Mouse (Mus musculus): Measurements from ENCODE around the gene Sdhb. TPM values are rescaled to one million over a fixed set of nuclear protein-coding genes. Genes with fewer than 3 reads are reported as not detected.

Sdhb gene
- polyA plus RNA-seq, 1 experiment from 2014 or later: 429 TPM

DNA sequence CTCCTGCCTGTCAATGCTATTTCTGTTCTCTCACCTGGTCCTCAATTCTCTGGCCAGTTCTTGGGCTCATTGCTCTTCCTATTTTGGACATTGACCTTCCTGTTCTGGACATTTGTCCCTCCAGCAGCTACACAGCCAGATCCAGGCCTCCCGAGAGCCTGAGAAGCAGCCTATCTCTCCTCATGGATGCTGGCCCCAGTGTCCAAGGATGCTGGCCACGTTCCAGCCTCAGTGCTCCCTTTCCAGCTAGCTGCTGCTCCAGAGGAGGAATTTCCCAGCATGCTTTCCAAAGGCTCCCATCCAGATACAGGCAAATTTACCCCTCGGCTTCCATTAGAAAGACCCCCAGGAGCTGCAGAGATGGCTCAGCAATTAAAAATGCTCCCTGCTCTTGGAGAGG is 10.4 kb upstream of the Sdhb start:
- no peaks in the 10 kb centered on the region for H3K27me3 ChIP-seq (ENCODE audit: low read depth, poor library complexity, severe bottlenecking)
- WGBS: 89% methylated on average over 3 of the region's 3 CpGs

DNA sequence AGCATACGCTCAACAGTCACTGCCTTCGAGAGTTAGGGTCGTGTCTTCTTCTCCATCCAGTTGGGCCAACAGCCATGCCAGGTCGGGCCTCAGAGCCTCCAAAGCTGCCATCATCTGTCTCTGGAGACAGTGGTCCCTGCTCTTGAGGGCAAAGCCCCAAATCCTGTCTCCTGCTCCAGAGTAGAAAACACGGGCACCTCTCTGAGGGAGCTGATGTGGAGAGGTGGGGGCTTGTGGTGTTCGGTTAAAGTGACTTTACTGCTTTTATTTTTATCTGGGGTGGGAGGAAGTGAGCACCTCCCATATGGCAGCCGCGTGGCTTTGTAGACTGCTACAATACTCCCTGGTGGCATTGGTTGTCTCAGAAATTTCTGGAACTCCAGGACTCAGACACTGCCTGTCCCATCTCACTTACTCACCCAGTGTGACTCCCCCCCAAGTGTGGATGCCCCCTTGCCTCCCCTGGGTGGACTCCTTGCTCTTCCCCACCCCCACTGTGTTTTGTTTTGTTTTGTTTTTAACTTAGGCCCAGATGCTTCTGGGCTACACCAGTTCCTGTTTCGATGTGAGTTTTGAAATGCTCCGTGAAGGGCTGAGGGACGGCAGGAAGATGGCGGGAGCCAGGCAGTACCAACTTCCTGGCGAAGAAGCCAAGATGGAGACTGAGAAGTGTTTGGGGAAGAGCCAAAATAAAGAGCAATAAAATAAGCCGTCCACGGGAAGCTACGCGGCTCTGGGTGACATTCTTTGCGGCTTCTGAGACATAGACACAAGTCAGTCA is 9.0 kb upstream of the Sdhb start:
- DNase-seq (ENCODE audit: low spot score): no peak
- Histone ChIP-seq H3K27me3 (ENCODE audit: low read depth, poor library complexity, severe bottlenecking) (peaks cover 4% of the 10 kb centered on the region; the same call in 1 of the 2 replicates), H3K9me3 (replicated peaks) (no peaks in the 10 kb centered on the region), H3K36me3 (no peaks in the 10 kb centered on the region), H3K27ac (replicated peaks) (no peak overlapping the region), H3K4me3 (no peak overlapping the region), H3K4me1 (peaks cover 10% of the 10 kb centered on the region)
- WGBS: 92% methylated on average over 18 of the region's 18 CpGs

More for the DNA sequence above, 10.4 kb upstream of the Sdhb start:
- Histone ChIP-seq H3K4me1 (peaks cover 8% of the 10 kb centered on the region; the same call in 1 of the 2 replicates), H3K36me3 (no peaks in the 10 kb centered on the region), H3K9me3 (replicated peaks) (no peaks in the 10 kb centered on the region), H3K27ac (replicated peaks) (no peak overlapping the region), H3K4me3 (no peak overlapping the region)
- DNase-seq (ENCODE audit: low spot score): no peak

DNA sequence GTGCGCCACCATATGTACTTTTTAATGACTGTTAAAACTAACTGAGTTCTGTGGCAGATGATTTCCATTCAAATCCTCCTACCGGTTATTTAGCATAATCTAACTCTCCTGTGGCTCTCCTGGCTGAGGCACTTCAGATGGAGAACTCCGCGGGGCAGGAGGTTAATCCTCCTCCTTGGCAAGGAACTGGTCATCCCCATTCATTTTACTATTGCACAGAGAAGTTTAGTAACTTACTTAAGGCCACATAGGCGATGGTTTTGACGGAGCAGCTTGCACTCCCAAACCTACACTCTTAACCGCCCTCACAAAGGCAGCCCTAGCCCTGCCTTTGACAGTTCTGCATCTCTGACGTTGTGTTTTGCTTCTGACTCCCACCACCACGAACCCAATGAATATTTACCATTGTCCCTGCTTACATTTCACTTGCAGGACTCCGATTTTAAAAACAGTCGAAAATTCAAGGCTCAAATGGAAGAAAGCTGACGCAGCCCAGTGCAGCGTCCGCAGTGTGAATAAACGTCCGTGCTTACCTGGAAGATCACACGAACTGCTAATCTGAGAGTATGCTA is 3.8 kb upstream of the Sdhb start:
- H3K4me1 ChIP-seq: peaks cover 38% of the 10 kb centered on the region
- no peaks in the 10 kb centered on the region for H3K36me3 ChIP-seq
- H3K27ac ChIP-seq (replicated peaks): peak overlapping the region; percentile 76
- peak overlapping the region; percentile 53 for H3K4me3 ChIP-seq
- no peaks in the 10 kb centered on the region for H3K9me3 ChIP-seq (replicated peaks)
- peaks cover 4% of the 10 kb centered on the region; the same call in 1 of the 2 replicates for H3K27me3 ChIP-seq (ENCODE audit: low read depth, poor library complexity, severe bottlenecking)
- peak; percentile 33 for DNase-seq (ENCODE audit: low spot score)
- 4% methylated on average over 17 of the region's 17 CpGs for WGBS

DNA sequence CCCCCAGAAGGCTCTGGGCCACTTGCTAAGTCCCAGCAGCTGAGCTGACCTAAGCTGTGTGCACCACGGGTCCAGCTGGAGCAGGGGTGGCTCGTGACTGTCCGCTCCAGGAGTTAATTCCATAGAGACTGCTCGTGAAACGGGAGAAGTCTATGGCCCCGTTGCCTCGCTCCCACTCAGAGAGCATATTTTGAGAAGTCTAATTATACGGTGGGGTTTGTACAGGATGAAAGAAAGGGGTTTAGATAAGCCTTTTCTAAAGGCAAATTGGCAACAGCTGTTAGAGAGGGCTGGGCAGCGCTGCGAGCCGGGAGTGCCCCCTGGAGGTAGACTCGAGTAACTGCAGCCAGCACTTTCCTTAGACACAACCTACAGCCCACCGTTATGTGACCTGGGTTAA is 3.3 kb upstream of the Sdhb start:
- Histone ChIP-seq H3K36me3 (no peaks in the 10 kb centered on the region), H3K27me3 (ENCODE audit: low read depth, poor library complexity, severe bottlenecking) (peaks cover 4% of the 10 kb centered on the region; the same call in 1 of the 2 replicates), H3K9me3 (replicated peaks) (no peaks in the 10 kb centered on the region), H3K4me1 (peaks cover 43% of the 10 kb centered on the region), H3K4me3 (peak overlapping the region; percentile 53), H3K27ac (replicated peaks) (peak overlapping the region; percentile 76)
- peak; percentile 80 for DNase-seq (ENCODE audit: low spot score)
- WGBS: under 1% methylated on average over 13 of the region's 13 CpGs

DNA sequence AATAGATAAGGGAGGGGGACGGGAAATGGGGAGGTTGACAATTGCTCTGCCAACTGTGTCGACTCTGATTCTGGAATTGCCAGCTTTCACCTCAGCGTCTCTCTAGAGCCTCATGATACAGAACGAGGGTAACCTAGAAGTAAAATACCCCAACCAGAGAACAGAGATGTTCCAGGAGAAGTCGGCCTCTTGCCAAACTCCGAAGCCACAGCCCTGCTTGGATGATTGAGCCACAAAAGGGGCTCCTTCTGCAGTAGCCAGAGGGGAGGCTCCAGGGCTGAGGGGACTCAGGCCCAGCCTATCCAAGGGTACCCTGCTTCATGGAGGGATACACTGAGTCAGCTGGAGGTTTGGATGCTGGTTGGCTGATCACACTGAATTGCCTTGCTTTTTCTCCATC is 2.7 kb upstream of the Sdhb start:
- Histone ChIP-seq H3K36me3 (no peaks in the 10 kb centered on the region), H3K4me1 (peaks cover 47% of the 10 kb centered on the region), H3K27me3 (ENCODE audit: low read depth, poor library complexity, severe bottlenecking) (peaks cover 4% of the 10 kb centered on the region; the same call in 1 of the 2 replicates), H3K4me3 (peak overlapping the region; percentile 53; the same call in 1 of the 2 replicates), H3K27ac (replicated peaks) (0 out of 2 replicates have a peak overlapping the region, but pooled peaks have one; percentile 55), H3K9me3 (replicated peaks) (no peaks in the 10 kb centered on the region)
- DNase-seq (ENCODE audit: low spot score): no peak
- 67% methylated on average over 6 of the region's 6 CpGs for WGBS

DNA sequence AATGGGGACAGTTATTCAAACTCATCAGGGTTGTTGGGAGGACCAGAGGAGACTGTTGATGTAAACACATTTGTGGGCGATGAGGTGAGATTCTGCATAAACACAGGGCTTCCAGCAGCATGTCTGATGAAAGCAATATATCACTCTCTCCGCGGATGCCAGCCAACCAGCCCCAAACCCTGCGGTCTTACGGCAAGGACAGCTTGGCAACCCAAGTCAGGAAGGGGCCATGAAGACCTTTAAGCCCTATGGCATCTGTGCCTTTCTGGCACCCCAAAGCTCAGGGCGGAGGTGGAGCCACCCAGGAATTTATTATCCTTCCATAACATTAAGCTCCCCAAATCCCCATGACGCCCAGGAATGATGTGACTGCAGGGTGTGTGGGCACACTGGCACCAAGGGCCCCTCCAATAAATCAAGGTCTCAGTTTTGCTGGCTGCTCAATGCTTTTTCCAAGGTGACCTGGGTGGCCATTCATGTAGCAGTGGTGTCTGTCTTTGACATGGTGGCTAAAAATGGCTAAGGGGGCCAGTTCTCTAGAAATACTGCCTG is 1.8 kb upstream of the Sdhb start:
- WGBS: 90% methylated on average over 7 of the region's 7 CpGs
- H3K4me1 ChIP-seq: peaks cover 50% of the 10 kb centered on the region
- no peaks in the 10 kb centered on the region for H3K9me3 ChIP-seq (replicated peaks)
- no peak overlapping the region for H3K4me3 ChIP-seq
- no peak overlapping the region for H3K27ac ChIP-seq (replicated peaks)
- H3K27me3 ChIP-seq (ENCODE audit: low read depth, poor library complexity, severe bottlenecking): peaks cover 4% of the 10 kb centered on the region; the same call in 1 of the 2 replicates
- no peak for DNase-seq (ENCODE audit: low spot score)
- no peaks in the 10 kb centered on the region for H3K36me3 ChIP-seq

DNA sequence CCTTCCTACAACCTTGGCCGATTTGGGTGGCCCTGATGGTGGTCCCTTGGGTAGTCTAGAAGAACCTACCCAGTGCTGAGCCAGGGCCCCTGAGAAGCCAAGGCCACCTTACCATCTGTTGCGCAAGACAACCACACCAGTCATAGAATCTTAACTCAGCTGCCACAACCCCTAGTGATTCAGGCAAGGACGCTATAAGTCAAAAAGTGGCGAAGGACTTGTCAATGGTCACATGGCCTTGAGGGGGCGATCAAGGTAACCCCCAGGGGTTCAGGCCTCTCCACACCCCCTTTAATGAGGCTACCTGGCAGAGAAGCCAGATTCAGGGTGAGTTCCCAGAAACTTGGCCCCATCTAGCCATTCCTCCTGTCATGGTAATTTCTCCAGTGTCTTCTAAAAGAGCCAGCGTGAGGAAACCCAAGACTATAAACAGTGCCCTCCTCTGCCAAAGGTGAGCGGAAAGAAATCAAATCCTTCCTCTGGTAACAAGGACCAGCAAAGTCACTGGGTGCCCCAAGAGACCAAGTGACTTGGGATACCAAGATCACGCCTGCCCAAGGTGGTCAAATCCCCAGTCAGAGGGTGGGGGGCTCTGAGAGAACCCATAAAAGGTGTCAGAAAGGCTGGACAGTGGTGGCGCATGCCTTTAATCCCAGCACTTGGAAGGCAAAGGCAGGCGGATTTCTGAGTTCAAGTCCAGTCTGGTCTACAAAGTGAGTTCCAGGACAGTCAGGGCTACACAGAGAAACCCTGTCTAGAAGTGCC is 1.1 kb upstream of the Sdhb start:
- H3K9me3 ChIP-seq (replicated peaks): no peaks in the 10 kb centered on the region
- WGBS: 78% methylated on average over 10 of the region's 10 CpGs
- H3K27me3 ChIP-seq (ENCODE audit: low read depth, poor library complexity, severe bottlenecking): peaks cover 4% of the 10 kb centered on the region; the same call in 1 of the 2 replicates
- H3K4me3 ChIP-seq: peak overlapping the region; percentile 73; the same call in 1 of the 2 replicates
- DNase-seq (ENCODE audit: low spot score): no peak
- H3K36me3 ChIP-seq: no peaks in the 10 kb centered on the region
- peaks cover 57% of the 10 kb centered on the region for H3K4me1 ChIP-seq
- peak overlapping the region; percentile 95 for H3K27ac ChIP-seq (replicated peaks)

DNA sequence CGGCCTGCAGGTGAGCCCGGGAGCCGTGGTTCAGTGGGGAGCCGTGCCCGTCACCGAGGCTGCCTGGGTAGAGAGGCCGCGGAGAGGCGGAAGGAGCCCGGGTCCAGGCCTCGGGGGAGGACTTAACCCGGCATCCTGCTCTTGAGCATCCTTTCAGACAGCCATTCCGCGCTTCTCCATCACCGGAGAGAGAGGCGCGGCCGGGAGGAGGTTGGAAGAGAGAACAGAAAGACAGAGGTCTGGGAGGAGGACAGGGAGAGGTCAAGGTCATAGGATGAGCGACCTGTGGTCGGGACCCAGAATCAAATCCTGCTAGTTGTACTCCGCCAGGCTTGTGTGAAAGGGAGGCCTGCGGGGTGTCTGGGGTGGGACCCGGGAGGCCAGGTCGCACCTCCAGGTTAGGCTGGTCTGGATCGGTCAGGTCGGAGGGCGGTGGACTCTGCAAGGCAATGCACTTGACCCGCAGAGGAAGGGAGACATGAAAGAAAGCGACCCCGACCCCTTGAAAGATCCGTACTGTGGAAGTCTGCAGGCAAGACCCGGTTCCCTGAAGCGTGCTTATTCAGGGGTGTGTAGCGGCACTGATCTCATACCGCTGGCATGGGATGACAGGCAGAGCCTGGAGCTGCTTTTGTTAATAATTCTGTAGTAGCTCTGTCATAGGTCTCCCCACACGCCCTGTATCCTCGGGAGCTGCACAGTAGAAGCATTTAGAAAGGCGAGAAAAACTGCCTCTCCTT is 634 bp downstream of the Sdhb start:
- H3K4me3 ChIP-seq: peak overlapping the region; percentile 73
- H3K27ac ChIP-seq (replicated peaks): peak overlapping the region; percentile 95
- no peak for DNase-seq (ENCODE audit: low spot score)
- WGBS: 1% methylated on average over 38 of the region's 38 CpGs
- no peaks in the 10 kb centered on the region for H3K9me3 ChIP-seq (replicated peaks)
- H3K4me1 ChIP-seq: peaks cover 55% of the 10 kb centered on the region
- peaks cover 12% of the 10 kb centered on the region for H3K36me3 ChIP-seq
- peaks cover 3% of the 10 kb centered on the region; the same call in 1 of the 2 replicates for H3K27me3 ChIP-seq (ENCODE audit: low read depth, poor library complexity, severe bottlenecking)

DNA sequence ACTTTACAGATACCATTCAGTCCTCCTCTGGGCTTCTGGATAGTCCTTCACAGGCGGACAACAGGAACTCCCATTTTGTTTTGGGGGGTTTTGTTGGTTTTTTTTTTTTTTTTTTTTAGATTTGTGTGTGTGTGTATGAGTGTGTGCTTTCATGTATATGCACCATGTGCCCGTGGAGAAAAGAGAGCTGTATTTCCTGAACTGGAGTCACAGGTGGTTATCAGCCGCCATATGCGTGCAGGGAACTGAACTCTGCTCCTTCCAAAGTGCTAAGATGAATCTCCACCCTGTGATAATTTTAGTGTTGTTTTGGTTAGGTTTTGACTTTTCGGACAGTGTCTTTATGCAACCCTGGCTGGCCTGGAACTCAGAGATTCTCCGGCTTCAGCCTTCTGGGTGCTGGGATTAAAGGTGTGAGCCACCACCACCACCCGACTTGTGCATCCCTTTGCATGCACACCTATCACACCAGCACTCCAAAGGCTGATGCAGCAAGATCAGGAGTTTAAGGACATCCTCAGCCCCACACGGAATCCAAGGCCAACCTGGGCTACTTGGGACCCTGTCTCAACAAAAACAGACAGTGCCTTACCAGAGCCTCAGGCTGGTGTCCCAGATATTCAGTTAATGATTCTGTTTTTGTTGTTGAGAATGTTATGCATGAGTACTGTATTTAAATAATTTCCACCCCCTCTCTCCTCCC is 1.4 kb downstream of the Sdhb start:
- DNase-seq (ENCODE audit: low spot score): no peak
- Histone ChIP-seq H3K4me3 (peak overlapping the region; percentile 73), H3K27ac (replicated peaks) (peak overlapping the region; percentile 95; the same call in 1 of the 2 replicates), H3K27me3 (ENCODE audit: low read depth, poor library complexity, severe bottlenecking) (no peaks in the 10 kb centered on the region), H3K4me1 (peaks cover 47% of the 10 kb centered on the region), H3K9me3 (replicated peaks) (no peaks in the 10 kb centered on the region), H3K36me3 (peaks cover 19% of the 10 kb centered on the region)
- WGBS: 79% methylated on average over 8 of the region's 8 CpGs

DNA sequence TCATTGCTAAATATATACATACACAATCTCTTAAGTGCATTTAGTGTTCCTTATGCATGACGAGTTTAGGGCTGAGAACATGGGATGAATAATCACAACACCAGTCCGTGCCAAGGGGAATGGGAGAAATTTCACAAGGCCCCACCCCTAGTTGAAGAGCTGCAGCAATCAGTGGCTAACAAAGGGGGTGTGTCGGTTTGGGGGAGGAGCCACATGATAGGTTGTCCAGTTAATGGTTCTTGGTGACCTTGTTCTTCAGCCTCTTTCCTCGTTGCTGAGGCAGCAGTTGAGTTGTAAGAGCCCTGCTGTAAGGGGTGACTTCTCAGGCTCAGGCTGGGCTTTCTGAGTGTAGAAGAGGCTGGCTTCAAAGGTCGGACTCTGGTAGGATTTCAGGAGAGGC is 1.9 kb downstream of the Sdhb start:
- H3K36me3 ChIP-seq: peaks cover 25% of the 10 kb centered on the region

DNA sequence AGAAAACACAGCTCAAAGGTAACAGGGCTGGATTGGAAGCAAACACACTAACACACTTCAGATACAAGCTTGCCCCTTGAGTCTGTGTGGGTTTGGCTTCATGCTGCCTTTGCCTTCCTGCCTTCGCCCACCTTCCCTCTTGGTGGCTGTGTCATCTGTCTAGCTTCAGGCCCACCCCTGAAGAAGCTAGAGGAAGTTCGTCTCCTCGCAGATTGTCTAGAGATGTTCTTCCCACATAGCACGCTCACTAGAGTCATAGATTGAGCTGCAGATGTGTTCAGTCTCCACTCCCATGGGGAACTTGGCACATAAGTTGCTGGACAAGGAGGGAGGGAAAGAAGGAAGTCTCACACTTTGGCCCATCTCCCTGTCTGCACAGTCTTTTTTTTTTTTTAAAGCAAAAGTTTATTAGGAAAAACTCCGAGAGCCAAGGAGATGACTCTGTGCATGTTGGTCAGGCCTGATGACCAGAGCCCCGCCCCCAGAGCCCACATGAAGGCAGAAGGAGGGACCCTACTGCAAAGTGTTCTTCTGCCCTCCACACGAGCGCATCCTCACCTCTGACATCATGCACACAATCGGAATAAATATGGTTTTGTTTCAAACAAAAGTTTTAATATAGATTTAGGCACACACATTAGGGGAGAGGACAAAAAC is 3.1 kb downstream of the Sdhb start:
- Histone ChIP-seq H3K9me3 (replicated peaks) (no peaks in the 10 kb centered on the region), H3K4me1 (peaks cover 37% of the 10 kb centered on the region), H3K36me3 (peaks cover 35% of the 10 kb centered on the region), H3K4me3 (no peak overlapping the region), H3K27ac (replicated peaks) (no peak overlapping the region), H3K27me3 (ENCODE audit: low read depth, poor library complexity, severe bottlenecking) (no peaks in the 10 kb centered on the region)
- WGBS: 87% methylated on average over 9 of the region's 9 CpGs
- DNase-seq (ENCODE audit: low spot score): no peak

More for the DNA sequence above, 1.9 kb downstream of the Sdhb start:
- no peak overlapping the region for H3K27ac ChIP-seq (replicated peaks)
- H3K27me3 ChIP-seq (ENCODE audit: low read depth, poor library complexity, severe bottlenecking): no peaks in the 10 kb centered on the region
- peaks cover 41% of the 10 kb centered on the region for H3K4me1 ChIP-seq
- no peak for DNase-seq (ENCODE audit: low spot score)
- no peaks in the 10 kb centered on the region for H3K9me3 ChIP-seq (replicated peaks)
- WGBS: 56% methylated on average over 5 of the region's 5 CpGs
- H3K4me3 ChIP-seq: peak overlapping the region; percentile 73; the same call in 1 of the 2 replicates

All from midbrain, embryonic 10.5 days (tissue).